Mouse (Mus musculus): ENCODE results near the gene Hist1h4i.
"Not testable (repeated sequence)": the region's sequence is repeated elsewhere in the genome, so short reads cannot be mapped to it uniquely, and the experiment has no call there.

Hist1h4i gene

GRCm38 (mm10) chr13:22041142-22041536 is at the start of gene Hist1h4i:
TSS of gene Hist1h4i (minus strand) at chr13:22041362.
- DNase-seq (ENCODE audit: low spot score in 2 of 2): peak; percentile 96 to 98

GRCm38 (mm10) chr13:22084140-22084539 is 43.0 kb upstream of the Hist1h4i start, which contains the start of gene Vmn1r188:
TSS of gene Vmn1r188 (plus strand) at chr13:22084440.
- DNase-seq (ENCODE audit: low spot score in 2 of 2): not testable (repeated sequence)

DNA sequence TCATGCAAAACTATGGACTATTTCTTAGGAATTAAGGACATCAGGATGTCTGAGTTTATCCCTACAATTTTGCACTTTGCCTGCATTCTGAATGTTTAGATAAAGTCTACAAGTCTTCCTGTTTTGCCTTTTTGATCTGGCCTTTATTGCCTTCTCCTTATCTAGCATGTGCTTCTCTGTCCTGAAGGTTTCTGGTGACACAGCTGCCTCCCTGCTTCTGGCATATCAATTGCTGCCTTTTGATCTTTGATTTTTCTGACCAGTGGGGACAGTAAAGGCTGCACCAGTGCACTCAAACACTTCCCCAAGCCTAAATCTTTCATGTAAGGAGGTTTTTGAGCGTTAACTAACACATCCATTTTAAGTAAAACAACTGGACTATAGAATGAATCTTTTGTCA is 22.3 kb upstream of the Hist1h4i start:
- DNase-seq (ENCODE audit: low spot score in 2 of 2): no peak

DNA sequence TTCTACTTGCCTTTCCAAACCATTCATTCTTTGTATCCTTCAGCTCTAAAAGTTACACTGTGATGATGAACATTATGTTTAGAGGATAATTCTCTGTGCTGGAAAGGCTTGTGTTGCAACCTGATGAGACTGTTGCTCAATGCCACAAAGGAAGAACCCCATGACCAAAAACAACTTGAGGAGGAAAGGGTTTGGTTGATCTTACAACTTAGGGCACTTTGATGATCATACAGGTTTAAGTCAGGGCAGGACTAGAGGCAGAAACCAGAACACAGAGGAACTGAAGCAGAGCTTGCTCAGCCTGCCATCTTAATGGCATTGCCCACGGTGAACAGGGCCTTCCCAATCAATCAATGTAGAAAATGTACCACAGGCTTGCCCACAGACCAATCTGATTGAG is 20.3 kb upstream of the Hist1h4i start:
- no peak for DNase-seq (ENCODE audit: low spot score in 2 of 2)

DNA sequence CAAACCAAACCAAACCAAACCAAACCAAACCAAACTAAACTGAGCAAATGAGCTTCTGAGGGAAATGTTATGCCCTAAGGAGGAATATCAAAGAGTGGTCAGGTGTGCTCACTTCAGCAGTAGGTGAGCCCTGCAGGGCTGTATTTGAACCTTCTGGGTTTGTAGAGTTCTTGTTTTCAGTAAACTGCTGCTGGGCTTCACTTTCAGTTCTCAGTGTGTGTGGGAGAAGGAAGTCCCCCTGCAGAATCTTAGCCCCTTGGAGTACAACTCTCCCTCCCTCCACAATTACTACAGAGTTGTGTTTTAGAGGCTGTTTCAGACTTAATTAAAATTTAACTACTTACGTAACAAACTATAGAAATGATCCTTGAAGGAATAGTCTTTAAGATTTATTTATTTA is 12.6 kb upstream of the Hist1h4i start:
- no peak for DNase-seq (ENCODE audit: low spot score in 2 of 2)

GRCm38 (mm10) chr13:22051523-22051859 is 10.3 kb upstream of the Hist1h4i start:
- DNase-seq (ENCODE audit: low spot score in 2 of 2): no peak

DNA sequence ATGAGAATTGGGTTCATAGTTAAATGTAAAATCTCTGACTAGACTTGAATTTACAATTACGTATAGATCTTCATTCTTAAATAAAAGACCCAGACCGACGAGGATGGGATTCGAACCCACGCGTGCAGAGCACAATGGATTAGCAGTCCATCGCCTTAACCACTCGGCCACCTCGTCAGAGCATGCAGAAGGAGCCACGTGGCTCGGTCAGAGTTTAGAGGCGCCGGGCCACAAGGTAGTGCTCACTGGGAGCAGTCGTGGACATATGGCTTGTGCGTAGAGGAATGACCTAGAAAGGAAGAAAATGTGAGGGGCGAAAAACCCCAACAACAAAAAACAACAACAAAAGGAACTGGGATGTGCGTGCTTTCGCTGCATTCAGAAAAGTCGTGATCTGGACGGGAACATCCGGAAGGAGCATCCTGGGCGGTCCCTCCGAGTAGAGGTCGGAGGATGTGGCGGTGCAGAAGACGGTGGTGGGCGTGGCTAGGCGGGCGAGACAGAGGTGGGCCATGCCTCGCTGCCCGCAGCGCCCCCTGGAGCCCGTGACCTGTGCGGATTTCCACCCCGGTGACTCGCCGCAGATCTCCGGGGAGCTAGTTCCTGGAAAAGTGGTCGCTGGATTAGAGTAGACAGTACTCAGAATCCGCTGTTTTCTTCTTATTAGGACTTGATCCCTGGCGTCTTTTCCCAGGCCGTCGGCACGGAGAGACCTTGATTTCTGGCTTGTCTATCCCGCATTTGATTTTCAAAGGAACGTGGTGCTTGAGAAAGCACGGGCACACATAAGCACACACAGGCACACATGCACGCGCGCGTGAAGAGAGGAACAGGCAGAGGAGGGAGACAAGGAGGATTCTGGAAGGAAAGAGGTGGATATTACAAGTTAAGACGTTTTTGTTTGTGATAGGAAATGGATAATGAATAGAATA is 9.7 kb upstream of the Hist1h4i start:
- DNase-seq (ENCODE audit: low spot score in 2 of 2): peak; percentile 82 to 87

DNA sequence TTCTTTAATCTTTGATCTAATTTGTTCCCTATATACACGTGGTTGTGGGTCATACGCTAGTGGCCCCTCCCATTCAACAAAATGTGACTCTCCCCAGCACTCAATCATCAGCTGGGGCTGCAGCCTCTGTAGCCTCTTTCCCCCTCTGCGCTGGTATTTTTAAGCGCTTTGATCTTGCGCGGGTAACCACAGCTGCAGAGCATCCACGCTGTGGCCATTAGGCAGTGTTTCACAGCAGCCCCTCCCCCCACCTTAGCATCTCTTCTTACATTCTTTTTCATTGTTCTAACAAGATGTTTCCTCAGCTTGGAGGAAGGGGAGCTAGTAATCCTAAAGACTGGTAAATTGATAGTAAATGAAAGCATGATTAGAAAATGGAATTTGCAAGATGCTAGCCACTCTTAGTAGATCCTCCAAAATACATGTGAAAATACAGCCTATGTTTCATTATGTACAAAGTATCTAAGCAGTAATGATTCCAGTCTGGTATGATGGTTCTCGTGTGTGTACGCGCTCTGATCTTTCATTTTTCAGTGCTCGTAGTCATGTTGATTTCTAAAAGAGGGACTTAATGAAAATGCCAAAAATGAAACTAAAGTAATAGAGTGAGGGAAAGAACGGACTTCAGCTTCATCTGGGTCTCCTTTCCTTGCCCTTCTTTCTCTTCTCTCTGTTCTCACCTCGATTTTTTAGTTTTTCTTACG is 8.7 kb upstream of the Hist1h4i start:
- no peak for DNase-seq (ENCODE audit: low spot score in 2 of 2)

DNA sequence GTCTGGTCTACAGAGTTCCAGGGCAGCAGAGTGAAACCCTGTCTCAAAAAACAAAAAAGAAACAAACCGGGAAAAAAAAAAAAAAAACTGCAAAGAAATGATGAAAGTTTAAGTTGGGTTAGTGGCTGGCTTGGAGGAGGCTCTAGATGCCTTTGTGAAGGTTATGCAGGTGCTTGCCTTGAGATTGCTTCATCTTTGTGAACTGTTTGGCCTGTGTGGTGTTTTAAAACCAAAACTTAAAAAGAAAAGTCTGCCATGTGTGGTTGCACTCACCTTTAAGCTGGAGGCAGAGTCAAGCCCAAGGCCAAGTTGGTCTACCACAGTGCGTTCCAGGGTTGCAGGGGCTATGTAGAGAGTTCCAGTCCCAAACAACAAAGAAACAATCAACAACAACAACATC is 7.9 kb upstream of the Hist1h4i start:
- DNase-seq (ENCODE audit: low spot score in 2 of 2): no peak

GRCm38 (mm10) chr13:22045311-22045710 is 4.1 kb upstream of the Hist1h4i start:
- no peak for DNase-seq (ENCODE audit: low spot score in 2 of 2)

DNA sequence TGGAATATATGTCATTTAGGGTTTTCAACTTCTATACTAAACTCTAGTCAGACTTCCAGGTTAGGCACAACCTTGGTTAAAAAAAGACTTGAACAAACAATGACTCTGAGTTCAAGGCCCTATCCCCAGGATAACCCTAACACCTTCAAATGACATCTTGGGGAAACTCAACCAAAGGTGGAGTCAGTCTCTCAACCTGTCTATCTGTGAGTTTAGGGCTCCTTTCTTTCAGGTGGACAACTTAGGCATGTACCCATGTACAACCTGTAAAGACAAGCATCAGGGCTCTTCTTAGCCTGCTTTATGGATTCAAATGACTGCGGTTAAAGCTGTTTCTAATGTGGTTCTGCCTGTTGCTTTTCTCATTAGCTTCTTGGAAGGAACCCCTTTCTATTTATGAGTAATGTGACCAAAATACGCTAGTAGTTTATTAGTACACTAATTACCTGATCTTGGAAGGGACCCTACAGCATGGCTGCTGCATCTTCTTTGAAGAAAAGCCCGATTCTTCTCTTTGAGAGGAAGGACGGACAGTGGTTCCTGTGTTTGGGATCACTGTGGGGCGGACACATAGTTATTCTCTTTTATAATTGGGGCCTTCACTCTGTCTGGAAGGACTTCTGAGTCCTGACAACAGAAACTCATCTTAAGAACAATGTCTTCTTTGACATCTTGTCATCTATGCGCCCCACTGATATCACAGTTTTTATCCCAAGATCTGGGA is 3.4 kb upstream of the Hist1h4i start:
- DNase-seq (ENCODE audit: low spot score in 2 of 2): no peak

DNA sequence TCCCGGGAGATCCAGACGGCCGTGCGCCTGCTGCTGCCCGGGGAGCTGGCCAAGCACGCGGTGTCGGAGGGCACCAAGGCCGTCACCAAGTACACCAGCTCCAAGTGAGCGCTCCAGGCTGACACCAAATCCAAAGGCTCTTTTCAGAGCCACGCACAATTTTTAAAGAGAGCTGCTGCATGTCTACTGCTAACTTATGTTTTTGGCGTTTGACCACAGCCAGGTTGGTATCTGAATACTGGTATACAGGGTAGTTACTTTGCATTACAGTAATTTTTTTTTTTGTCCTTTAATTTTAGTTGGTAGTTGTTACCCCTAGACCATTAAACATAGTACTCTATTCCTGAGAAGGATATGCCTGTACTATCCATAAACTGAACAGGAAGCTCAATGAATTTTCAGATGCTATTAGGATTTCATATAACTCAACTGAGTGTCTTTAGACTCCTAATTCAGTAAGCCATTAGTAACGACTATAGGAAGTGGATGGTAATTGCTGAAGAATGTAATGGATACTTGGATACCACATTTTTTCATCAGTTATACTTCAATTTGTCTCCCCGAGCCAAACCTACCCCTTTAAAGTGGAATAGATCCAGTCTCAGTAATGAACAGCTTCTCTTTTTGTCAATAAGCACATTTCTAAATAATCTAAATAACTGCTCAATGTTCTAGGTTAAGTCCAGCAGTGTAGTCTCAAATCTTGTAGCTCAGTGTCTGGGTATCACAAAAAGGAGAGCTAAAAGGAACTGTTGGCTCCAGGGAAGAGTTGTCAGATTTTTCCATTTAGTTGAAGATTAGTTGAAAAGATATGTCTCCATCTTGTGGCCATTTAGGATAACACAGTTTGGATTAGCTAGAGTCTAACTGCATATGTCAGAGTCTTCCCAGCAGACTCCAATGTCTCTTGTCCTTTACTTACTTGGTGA is 2.6 kb upstream of the Hist1h4i start:
- no peak for DNase-seq (ENCODE audit: low spot score in 2 of 2)

DNA sequence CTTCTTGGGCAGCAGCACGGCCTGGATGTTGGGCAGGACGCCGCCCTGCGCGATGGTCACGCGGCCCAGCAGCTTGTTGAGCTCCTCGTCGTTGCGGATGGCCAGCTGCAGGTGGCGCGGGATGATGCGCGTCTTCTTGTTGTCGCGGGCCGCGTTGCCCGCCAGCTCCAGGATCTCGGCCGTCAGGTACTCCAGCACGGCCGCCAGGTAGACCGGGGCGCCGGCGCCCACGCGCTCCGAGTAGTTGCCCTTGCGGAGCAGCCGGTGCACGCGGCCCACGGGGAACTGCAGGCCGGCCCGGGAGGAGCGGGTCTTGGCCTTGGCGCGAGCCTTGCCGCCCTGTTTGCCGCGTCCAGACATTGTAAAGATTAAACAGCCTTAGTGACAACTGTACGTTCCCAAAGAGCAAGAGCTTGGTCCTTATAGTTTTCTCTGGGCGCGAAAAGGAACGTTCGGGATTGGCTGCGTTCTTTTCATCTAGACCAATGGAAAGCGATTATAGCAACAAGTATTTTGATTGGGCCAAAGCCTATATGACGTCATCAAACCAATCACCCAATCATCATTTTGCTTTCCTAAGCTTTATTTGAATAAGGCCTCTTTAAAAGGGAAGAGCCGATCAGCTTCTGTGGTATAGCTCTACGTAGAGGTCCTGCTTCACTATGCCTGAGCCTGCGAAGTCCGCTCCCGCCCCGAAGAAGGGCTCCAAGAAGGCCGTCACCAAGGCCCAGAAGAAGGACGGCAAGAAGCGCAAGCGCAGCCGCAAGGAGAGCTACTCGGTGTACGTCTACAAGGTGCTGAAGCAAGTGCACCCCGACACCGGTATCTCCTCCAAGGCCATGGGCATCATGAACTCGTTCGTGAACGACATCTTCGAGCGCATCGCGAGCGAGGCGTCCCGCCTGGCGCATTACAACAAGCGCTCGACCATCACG is 1.7 kb upstream of the Hist1h4i start, which contains the start of the genes Hist1h2ag and Hist1h2bj:
Gene Hist1h2ag (minus strand): TSS at position 377 of the 935 bp plus-strand sequence.
Gene Hist1h2bj (plus strand): TSS at position 647 of the 935 bp plus-strand sequence.
- DNase-seq (ENCODE audit: low spot score in 2 of 2): peak; percentile 82 to 84

- no peak for DNase-seq (ENCODE audit: low spot score in 2 of 2)
Measured at GRCm38 (mm10) chr13:22041651-22042567, 747 bp upstream of the Hist1h4i start.

- DNase-seq (ENCODE audit: low spot score in 2 of 2): no peak
Measured at GRCm38 (mm10) chr13:22040464-22041141, 559 bp downstream of the Hist1h4i start.

DNA sequence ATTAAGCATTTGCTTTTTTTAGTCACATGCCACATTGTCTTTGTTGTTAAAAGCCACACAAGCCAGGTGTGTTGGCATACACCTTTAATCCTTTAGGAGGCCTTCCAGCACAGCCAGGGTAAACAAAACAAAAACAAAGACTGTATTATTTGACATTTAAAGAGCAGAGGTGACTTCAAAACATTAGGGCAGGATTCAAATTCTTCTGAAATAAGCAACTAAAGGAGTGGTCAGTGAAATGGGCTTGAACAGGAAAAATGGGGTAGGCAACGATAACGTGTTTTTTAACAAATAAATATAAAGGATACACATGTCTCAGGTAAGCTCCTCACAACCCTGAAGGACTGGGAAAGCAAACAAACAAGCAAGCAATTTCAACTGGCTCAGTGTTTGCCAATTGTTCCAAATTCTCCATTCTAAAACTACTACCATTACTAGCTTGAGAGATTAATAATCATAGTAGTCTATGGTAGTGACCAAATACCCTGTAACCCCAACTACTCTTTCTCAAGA is 1.2 kb downstream of the Hist1h4i start:
- no peak for DNase-seq (ENCODE audit: low spot score in 2 of 2)

DNA sequence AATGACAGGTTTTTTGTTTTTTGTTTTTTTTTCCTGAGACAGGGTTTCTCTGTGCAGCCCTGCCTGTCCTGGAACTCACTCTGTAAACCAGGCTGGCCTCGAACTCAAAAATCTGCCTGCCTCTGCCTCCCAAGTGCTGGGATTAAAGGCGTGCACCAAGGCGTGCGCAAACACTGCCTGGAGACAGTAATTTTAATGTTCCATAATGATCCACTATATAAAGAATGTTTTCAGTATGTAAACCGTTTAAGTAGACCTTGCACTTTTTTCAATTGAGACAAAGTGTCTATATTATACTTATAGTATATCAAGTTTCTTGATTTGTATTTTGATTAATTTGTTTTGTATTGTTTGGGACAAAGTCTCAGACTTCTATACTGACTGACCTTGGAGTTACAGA is 1.8 kb downstream of the Hist1h4i start:
- DNase-seq (ENCODE audit: low spot score in 2 of 2): no peak

- no peak for DNase-seq (ENCODE audit: low spot score in 2 of 2)
Measured at GRCm38 (mm10) chr13:22037415-22037814, 3.7 kb downstream of the Hist1h4i start.

Measured in urinary bladder, postnatal 36 days (tissue).